Mouse (Mus musculus): ENCODE data around the gene Clcn6. TPM values are rescaled to one million over a fixed set of nuclear protein-coding genes. Genes with fewer than 3 reads are reported as not detected.

Clcn6 gene
- polyA plus RNA-seq, 1 experiment: 45.0 TPM

- TF ChIP-seq CTCF (IDR thresholded peaks at IDR 0.05; ENCODE audit: extremely low read depth, insufficient read depth, low read length) (no peak), POLR2A (IDR thresholded peaks at IDR 0.05; ENCODE audit: extremely low read depth, insufficient read depth, low read length) (no peak)
- peak overlapping the region; percentile 27; the same call in 1 of the 2 replicates for H3K27ac ChIP-seq (ENCODE audit: insufficient read depth, low read length)
- H3K4me3 ChIP-seq (ENCODE audit: insufficient read depth, low read length): peak overlapping the region; percentile 67
- H3K4me1 ChIP-seq (ENCODE audit: control insufficient read depth, insufficient read depth, low read length): peaks cover 11% of the 10 kb centered on the region
Measured at GRCm38 (mm10) chr4:148041611-148042191, 3.1 kb upstream of the Clcn6 start.

DNA sequence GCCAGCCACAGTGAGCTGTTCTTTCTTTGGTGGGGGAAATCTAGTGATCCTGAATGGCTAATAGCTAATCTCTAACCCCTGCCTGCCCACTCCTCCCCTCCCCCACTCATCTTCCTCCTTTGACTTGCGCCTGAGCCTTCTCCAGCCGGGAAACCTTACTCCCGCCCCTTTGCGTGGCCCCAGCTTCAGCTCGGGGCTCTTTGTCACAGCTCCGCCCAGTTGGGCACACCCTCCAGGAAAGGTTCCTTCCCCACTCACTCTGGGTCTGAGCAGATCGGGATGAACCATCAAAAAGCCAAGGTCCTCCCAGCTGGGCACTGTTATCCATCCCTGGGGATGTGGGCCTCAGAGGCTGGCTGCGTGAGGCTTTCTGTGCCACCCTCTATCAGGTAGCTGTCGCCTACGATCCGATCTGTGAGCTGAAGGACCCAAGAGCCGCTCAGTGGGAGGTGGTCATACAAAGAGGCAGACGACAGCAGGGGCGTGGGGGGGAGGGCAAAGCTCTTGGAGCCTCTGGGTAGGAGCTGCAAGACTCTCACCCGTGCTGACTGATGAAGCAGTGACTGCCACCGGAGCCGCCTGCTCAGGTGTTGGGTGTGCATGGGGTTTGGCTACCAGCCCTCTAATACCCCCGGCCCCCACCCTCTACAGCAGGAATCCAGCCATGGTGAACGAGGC, 2.5 kb upstream of the Clcn6 start:
- Histone ChIP-seq H3K27ac (ENCODE audit: insufficient read depth, low read length) (peak overlapping the region; percentile 14; the same call in 1 of the 2 replicates), H3K4me1 (ENCODE audit: control insufficient read depth, insufficient read depth, low read length) (peaks cover 11% of the 10 kb centered on the region), H3K4me3 (ENCODE audit: insufficient read depth, low read length) (peak overlapping the region; percentile 67)
- TF ChIP-seq CTCF (IDR thresholded peaks at IDR 0.05; ENCODE audit: extremely low read depth, insufficient read depth, low read length): no peak
- TF ChIP-seq POLR2A (IDR thresholded peaks at IDR 0.05; ENCODE audit: extremely low read depth, insufficient read depth, low read length): 0 out of 2 replicates have a peak, but pooled peaks have one; percentile 29

DNA sequence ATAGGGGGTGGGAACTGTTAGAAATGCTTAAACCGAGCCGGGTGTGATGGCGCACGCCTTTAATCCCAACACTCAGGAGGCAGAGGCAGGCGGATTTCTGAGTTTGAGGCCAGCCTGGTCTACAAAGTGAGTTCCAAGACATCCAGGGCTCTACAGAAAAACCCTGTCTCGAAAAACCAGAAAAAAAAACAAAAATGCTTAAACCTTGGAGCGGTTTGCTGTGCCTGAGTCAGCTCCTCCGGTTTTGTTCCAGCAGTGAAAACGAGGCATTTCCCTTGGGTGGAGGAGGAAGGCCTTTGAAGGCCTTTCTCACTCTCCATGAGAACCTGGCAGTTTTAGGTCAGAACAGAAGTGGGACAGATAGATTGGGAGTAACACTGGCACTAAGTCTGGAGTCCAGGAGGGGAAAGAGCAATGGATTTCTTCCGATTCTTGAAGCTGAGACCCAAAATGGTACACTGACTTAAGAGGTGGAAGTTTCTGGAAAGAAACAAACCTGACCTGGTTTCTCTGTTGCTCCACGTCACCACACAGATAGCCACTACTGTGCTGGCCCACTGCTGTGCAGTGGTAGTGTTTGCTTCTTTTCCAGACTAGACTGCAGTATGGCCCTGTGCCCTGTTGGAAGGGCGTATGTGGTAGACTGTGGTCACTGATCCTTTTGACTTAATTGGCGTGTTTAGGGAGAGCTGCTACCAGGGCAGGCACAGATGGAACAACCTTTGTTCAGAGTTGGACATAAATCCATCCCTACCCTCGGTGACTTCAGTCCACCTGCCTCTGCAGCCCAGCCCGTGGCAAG, 1.6 kb upstream of the Clcn6 start:
- Histone ChIP-seq H3K27ac (ENCODE audit: insufficient read depth, low read length) (peak overlapping the region; percentile 57; the same call in 1 of the 2 replicates), H3K4me1 (ENCODE audit: control insufficient read depth, insufficient read depth, low read length) (peaks cover 11% of the 10 kb centered on the region), H3K4me3 (ENCODE audit: insufficient read depth, low read length) (peak overlapping the region; percentile 67)
- TF ChIP-seq CTCF (IDR thresholded peaks at IDR 0.05; ENCODE audit: extremely low read depth, insufficient read depth, low read length) (no peak), POLR2A (IDR thresholded peaks at IDR 0.05; ENCODE audit: extremely low read depth, insufficient read depth, low read length) (no peak)

GRCm38 (mm10) chr4:148039254-148040028, 820 bp upstream of the Clcn6 start:
- peak overlapping the region; percentile 25 for H3K27ac ChIP-seq (ENCODE audit: insufficient read depth, low read length)
- peaks cover 11% of the 10 kb centered on the region for H3K4me1 ChIP-seq (ENCODE audit: control insufficient read depth, insufficient read depth, low read length)
- TF ChIP-seq POLR2A (IDR thresholded peaks at IDR 0.05; ENCODE audit: extremely low read depth, insufficient read depth, low read length) (0 out of 2 replicates have a peak, but pooled peaks have one; percentile 8), CTCF (IDR thresholded peaks at IDR 0.05; ENCODE audit: extremely low read depth, insufficient read depth, low read length) (no peak)
- H3K4me3 ChIP-seq (ENCODE audit: insufficient read depth, low read length): peak overlapping the region; percentile 67

DNA sequence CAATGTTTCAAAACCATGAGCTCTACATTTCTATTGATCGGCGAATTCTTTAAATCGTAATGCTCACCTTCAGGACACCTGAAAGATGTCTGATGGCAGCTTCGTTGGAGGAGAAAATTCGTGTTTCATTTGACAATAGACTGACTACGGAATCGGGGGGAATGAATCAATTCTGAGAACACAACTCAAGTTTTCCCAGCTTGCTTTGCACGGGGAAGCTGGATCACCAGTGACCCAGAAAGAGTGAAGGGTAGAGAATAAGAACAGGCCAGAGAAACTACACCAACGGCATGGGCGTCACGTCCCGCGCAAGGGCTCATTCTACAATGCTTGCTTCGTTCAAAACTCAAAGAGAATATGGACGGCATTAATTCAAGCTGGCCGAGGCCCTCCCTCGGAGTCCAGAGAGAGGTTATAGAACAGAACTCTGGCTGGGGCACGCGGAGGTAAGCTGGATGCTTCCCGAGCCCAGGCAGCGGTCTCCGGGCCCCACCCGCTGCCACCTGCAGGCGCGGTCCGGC, 482 bp downstream of the Clcn6 start:
- Histone ChIP-seq H3K4me3 (ENCODE audit: insufficient read depth, low read length) (peak overlapping the region; percentile 67), H3K4me1 (ENCODE audit: control insufficient read depth, insufficient read depth, low read length) (peaks cover 11% of the 10 kb centered on the region), H3K27ac (ENCODE audit: insufficient read depth, low read length) (peak overlapping the region; percentile 69)
- TF ChIP-seq POLR2A (IDR thresholded peaks at IDR 0.05; ENCODE audit: extremely low read depth, insufficient read depth, low read length) (no peak), CTCF (IDR thresholded peaks at IDR 0.05; ENCODE audit: extremely low read depth, insufficient read depth, low read length) (no peak)

DNA sequence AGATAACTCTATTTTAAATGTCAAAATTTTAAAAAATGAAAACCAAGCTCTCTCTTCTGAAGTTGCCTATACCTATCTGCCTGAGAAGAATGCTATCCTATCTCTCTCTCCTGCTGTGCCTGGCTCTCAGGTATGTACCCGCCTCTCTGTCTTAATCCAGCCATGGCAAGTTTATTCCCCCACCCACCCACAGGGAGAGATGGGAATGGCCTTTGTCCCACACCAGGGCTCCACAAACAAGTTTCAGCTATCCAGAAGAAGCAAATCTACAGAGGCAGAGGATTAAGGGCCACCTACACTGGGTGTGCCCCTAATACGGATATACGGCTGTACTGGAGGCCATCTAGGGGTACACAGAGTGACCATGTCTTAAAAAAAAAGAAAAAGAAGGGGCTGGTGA, 3.2 kb downstream of the Clcn6 start:
- TF ChIP-seq CTCF (IDR thresholded peaks at IDR 0.05; ENCODE audit: extremely low read depth, insufficient read depth, low read length): no peak
- TF ChIP-seq POLR2A (IDR thresholded peaks at IDR 0.05; ENCODE audit: extremely low read depth, insufficient read depth, low read length): no peak
- H3K27ac ChIP-seq (ENCODE audit: insufficient read depth, low read length): no peak overlapping the region
- H3K4me3 ChIP-seq (ENCODE audit: insufficient read depth, low read length): no peak overlapping the region
- peaks cover 7% of the 10 kb centered on the region for H3K4me1 ChIP-seq (ENCODE audit: control insufficient read depth, insufficient read depth, low read length)

GRCm38 (mm10) chr4:148033858-148034410, 4.7 kb downstream of the Clcn6 start:
- TF ChIP-seq POLR2A (IDR thresholded peaks at IDR 0.05; ENCODE audit: extremely low read depth, insufficient read depth, low read length) (no peak), CTCF (IDR thresholded peaks at IDR 0.05; ENCODE audit: extremely low read depth, insufficient read depth, low read length) (no peak)
- H3K4me3 ChIP-seq (ENCODE audit: insufficient read depth, low read length): no peak overlapping the region
- no peak overlapping the region for H3K27ac ChIP-seq (ENCODE audit: insufficient read depth, low read length)
- peaks cover 3% of the 10 kb centered on the region for H3K4me1 ChIP-seq (ENCODE audit: control insufficient read depth, insufficient read depth, low read length)

DNA sequence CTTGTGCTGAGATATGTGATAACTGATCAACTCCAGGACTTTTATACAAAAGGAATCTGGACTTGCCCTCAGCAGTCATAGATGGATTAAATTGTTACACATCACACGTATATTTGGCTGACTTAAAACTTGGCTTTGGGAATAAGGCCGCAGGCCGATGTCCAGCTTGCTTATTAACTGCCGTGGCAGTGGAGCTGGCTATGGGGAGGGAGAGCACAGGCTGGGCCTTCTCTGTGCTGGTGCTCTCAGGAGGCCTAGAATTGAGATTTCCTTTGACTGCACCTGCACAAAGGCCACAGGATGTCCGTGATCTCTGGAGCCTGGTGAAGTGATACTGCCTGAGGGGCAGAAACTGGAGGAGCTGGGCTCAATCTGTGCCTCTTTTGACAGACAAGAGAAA, 8.1 kb downstream of the Clcn6 start:
- Histone ChIP-seq H3K27ac (ENCODE audit: insufficient read depth, low read length) (no peak overlapping the region), H3K4me1 (ENCODE audit: control insufficient read depth, insufficient read depth, low read length) (no peaks in the 10 kb centered on the region), H3K4me3 (ENCODE audit: insufficient read depth, low read length) (no peak overlapping the region)
- no peak for TF ChIP-seq CTCF (IDR thresholded peaks at IDR 0.05; ENCODE audit: extremely low read depth, insufficient read depth, low read length)
- no peak for TF ChIP-seq POLR2A (IDR thresholded peaks at IDR 0.05; ENCODE audit: extremely low read depth, insufficient read depth, low read length)

Data from cortical plate, adult 2 months (tissue).